Mouse (Mus musculus): ENCODE results near the gene Cacng8.

Gene Cacng8

DNA sequence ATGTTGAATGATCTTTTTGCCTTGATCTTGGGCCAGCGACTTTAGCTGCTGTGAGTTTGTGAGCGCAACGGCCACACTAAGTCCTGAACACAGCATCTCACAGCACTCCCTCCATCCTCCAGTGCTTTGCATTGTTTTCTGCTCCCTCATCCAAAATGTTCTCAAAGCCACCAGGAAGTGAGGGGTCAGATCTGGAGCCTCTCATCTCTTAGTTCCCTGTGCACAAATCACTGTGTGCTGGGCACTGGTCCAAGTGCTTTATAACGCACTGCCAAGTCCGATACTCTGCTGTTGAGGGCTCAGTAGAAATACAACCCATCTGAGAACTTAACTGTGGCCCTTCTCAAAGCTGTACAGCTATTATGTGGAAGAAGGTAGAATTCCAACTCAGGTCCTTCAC is 47.5 kb downstream of the Cacng8 start:
- 34% methylated on average over 5 of the region's 5 CpGs for WGBS

GRCm38 (mm10) chr7:3439984-3440383 is 49.5 kb downstream of the Cacng8 start:
- 89% methylated on average over 11 of the region's 11 CpGs for WGBS

DNA sequence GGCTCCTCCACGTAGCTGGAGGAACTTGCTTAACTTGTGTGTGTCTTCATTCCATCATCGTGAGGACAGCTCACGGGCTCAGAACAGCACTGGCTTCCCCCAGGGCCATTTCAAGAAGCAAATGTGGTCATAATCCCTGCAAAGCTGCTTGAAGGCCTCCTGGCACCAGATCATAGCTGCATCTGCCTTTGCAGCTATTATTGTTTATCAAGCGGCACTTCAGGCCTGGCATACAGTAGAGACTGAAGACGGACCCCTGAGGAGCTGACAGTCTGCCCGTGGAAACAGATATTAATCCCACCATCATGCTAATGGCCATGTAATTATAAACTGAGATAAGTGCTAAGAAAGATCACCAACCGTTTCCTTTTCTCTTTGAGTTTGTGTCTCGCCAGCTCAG is 50.0 kb downstream of the Cacng8 start:
- WGBS, result 71% methylated on average over 8 of the region's 8 CpGs

GRCm38 (mm10) chr7:3442476-3443062 is 52.1 kb downstream of the Cacng8 start:
- WGBS, result 69% methylated on average over 10 of the region's 10 CpGs

GRCm38 (mm10) chr7:3444678-3445077 is 54.2 kb downstream of the Cacng8 start:
- WGBS, result 50% methylated on average over 3 of the region's 3 CpGs

- WGBS, result 90% methylated on average over 3 of the region's 3 CpGs
Measured at GRCm38 (mm10) chr7:3446584-3446983, 56.1 kb downstream of the Cacng8 start.

DNA sequence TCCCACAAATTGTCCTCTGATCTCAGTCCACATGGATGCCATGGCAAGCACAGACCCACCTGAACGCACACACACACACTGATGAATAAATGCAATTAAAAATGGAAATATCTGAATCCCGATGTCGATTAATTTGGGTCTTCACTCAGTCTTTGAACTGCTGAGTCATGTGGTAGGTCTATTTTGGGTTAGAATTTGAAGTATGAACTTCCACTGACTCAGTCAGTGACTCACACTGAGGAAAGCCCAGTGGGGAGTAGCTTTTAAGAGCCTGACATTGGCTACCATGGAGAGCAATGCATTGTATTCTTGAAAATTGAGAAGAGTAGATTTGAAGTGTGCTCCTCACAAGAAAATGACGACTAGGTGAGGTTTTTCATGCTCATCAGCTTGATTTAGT is 56.5 kb downstream of the Cacng8 start:
- WGBS, result 66% methylated on average over 4 of the region's 4 CpGs

DNA sequence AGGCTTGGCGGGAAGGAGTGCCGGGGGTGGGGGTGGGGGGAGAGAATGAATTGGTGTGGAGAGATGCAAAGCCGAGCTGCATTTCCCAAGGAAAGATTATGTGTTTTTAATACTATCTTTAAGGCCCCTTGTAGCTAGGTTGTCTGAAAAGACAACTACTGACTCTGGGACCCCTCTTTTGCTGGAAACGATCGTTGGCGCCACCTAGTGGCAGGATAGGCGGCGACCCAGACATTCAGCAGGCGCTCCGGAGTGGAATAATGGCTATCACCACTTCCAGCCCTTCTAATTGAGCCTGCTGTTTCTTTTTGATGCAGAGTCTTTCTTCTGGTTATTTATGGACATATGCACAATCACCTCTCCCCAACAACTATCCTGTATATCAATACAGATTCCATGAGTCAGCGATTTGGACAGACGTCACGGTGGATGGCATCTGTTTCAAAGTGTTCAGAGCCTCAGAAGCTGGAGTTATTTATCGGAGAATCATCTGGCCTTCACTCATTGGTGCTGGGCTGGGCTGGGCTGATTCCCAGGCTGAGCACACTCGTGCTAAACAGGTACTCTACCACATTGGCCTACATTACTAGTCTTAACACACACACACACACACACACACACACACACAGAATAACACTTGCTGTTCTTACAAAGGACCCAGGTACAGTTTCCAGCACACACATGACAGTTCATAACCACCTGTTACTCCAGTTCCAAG is 58.4 kb downstream of the Cacng8 start:
- WGBS, result 12% methylated on average over 15 of the region's 15 CpGs

- WGBS, result 47% methylated on average over 5 of the region's 5 CpGs
Measured at GRCm38 (mm10) chr7:3450671-3451070, 60.2 kb downstream of the Cacng8 start.

DNA sequence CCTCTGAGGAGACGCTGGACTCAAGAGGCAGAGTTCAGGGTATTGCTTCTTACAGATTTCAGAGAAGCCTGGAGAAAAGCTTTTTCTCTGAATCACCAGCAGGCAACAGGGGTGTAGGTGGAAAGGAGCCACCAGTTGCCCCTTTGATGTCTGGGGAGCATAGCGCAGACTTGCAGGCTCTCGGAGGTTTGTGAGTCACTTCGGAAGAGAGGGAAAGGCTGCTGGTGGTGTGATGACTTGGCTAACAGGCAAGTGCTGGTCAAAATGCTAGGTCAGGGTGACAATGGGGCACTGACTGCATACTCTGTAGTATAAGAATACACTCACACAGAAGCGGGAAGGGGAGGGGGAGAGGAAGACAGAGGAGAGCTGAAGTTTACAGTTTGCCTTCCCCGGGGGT is 60.7 kb downstream of the Cacng8 start:
- WGBS, result 42% methylated on average over 6 of the region's 6 CpGs

- 76% methylated on average over 12 of the region's 12 CpGs for WGBS
Measured at GRCm38 (mm10) chr7:3452821-3453485, 62.5 kb downstream of the Cacng8 start.

DNA sequence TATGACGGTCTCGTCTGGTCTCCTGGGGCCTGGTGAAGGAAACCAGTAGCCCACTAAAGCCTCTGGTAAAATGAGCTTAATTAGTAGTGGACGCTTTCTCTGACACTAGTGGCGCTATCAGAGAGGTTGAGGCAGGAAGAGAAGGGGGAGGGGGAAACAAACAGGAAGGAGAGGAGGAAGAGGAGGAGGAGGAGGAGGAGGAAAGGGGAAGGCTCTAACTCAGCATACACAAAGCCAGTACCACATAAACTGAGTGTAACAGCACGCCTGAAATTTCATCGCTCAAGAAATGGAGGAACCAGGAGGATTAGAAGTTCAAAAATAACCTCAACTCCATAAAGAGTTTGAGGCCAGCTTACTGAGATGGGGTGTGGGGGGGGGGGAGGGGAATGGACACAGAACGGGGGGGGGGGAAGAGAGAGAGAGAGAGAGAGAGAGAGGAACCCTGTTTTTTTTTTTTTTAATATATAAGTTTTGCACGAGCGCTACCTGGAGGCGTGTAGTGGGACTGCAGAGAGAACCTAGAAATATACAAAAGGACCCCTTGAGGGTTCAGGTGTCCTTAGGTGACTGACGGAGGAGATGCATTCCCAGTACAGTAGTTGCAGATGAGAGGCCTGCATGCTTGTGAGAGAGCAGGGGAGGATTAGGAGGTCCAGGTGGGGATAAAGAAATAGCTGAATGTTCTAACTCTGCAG is 63.2 kb downstream of the Cacng8 start:
- 64% methylated on average over 10 of the region's 11 CpGs for WGBS

GRCm38 (mm10) chr7:3457111-3457840 is 66.8 kb downstream of the Cacng8 start:
- WGBS, result 73% methylated on average over 10 of the region's 10 CpGs

GRCm38 (mm10) chr7:3457841-3458217 is 67.3 kb downstream of the Cacng8 start:
- 72% methylated on average over 9 of the region's 9 CpGs for WGBS

- 38% methylated on average over 8 of the region's 8 CpGs for WGBS
Measured at GRCm38 (mm10) chr7:3460261-3460660, 69.8 kb downstream of the Cacng8 start.

- 63% methylated on average over 4 of the region's 4 CpGs for WGBS
Measured at GRCm38 (mm10) chr7:3463306-3463705, 72.8 kb downstream of the Cacng8 start.

Data from cerebral cortex, adult 2 months (tissue).